8 mouse cellular contexts compared by ENCODE assay signal in the genomic region with DNA sequence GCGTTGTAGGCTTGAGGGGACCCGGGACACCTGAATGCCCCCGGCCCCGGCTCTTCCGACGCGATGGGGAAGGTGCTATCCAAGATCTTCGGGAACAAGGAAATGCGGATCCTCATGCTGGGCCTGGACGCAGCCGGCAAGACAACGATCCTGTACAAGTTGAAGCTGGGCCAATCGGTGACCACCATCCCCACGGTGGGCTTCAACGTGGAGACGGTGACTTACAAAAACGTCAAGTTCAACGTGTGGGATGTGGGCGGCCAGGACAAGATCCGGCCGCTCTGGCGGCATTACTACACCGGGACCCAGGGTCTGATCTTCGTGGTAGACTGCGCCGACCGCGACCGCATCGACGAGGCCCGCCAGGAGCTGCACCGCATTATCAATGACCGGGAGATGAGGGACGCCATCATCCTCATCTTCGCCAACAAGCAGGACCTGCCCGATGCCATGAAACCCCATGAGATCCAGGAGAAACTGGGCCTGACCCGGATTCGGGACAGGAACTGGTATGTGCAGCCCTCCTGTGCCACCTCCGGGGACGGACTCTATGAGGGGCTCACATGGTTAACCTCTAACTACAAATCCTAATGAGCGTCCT. TPM values are rescaled to one million over a fixed set of nuclear protein-coding genes. Genes with fewer than 3 reads are reported as not detected.
DNase-seq lines count a peak whose midpoint lies in the region; ATAC-seq and TF ChIP-seq lines count a peak whose summit lies in the region.

No protein-coding gene starts in this region.

- peak; percentile 4 for ATAC-seq in forebrain, embryonic 14.5 days
- ATAC-seq in midbrain, embryonic 16.5 days, result no peak; the same call in 1 of the 2 replicates

- peaks cover 12% of the 10 kb centered on the region for H3K4me1 ChIP-seq in forebrain, embryonic 14.5 days (ENCODE audit: control insufficient read depth, insufficient read depth, low read length)
- peaks cover 24% of the 10 kb centered on the region for H3K4me1 ChIP-seq in midbrain, embryonic 16.5 days (ENCODE audit: control insufficient read depth, insufficient read depth, low read length)

- H3K4me2 ChIP-seq in forebrain, embryonic 14.5 days (ENCODE audit: low read length), result peak overlapping the region; percentile 94
- peak overlapping the region; percentile 91 for H3K4me2 ChIP-seq in midbrain, embryonic 16.5 days (ENCODE audit: low read length)

- under 1% methylated on average over 42 of the region's 42 CpGs for WGBS in forebrain, embryonic 14.5 days
- WGBS in midbrain, embryonic 16.5 days, result under 1% methylated on average over 42 of the region's 42 CpGs

- no peak for TF ChIP-seq CTCF in layer of hippocampus, adult 2 months (conservative IDR thresholded peaks at IDR 0.05)

- peak in 1 of 2 experiments; percentile 16 for DNase-seq in layer of hippocampus, adult 2 months (ENCODE audit: low spot score in 2 of 2)
- DNase-seq in layer of hippocampus, adult 18-20 months (ENCODE audit: low spot score in 2 of 2), result no peak
- peak; percentile 65 for DNase-seq in R1 (ENCODE audit: low read depth, low spot score)
- DNase-seq in forebrain, embryonic 14.5 days (ENCODE audit: low spot score), result peak; percentile 21
- DNase-seq in heart, postnatal 4 days, result peak; percentile 32
- DNase-seq in liver, result peak; percentile 51
- DNase-seq in urinary bladder, postnatal 36 days (ENCODE audit: low spot score in 2 of 2), result peak; percentile 8 to 9

- H3K27ac ChIP-seq in layer of hippocampus, adult 2 months, result peak overlapping the region; percentile 97
- H3K27ac ChIP-seq in forebrain, embryonic 14.5 days (ENCODE audit: low read depth, low read length), result peak overlapping the region; percentile 92
- H3K27ac ChIP-seq in midbrain, embryonic 16.5 days (ENCODE audit: low read length), result peak overlapping the region; percentile 91

- peaks cover 7% of the 10 kb centered on the region; the same call in 1 of the 2 replicates for H3K36me3 ChIP-seq in forebrain, embryonic 14.5 days (ENCODE audit: control insufficient read depth, insufficient read depth, low read length)
- H3K36me3 ChIP-seq in midbrain, embryonic 16.5 days (ENCODE audit: control insufficient read depth, insufficient read depth, low read length), result no peaks in the 10 kb centered on the region

- no peaks in the 10 kb centered on the region for H3K27me3 ChIP-seq in forebrain, embryonic 14.5 days (replicated peaks; ENCODE audit: control insufficient read depth, insufficient read depth, low read length)
- H3K27me3 ChIP-seq in midbrain, embryonic 16.5 days (ENCODE audit: control insufficient read depth, insufficient read depth, low read depth, low read length), result no peaks in the 10 kb centered on the region

- peak overlapping the region; percentile 98 for H3K4me3 ChIP-seq in layer of hippocampus, adult 2 months
- H3K4me3 ChIP-seq in forebrain, embryonic 14.5 days (ENCODE audit: low read depth, low read length), result peak overlapping the region; percentile 96
- H3K4me3 ChIP-seq in midbrain, embryonic 16.5 days (ENCODE audit: low read depth, low read length), result peak overlapping the region; percentile 99

- H3K9ac ChIP-seq in forebrain, embryonic 14.5 days (ENCODE audit: low read length), result peak overlapping the region; percentile 96
- peak overlapping the region; percentile 98 for H3K9ac ChIP-seq in midbrain, embryonic 16.5 days (ENCODE audit: low read depth, low read length)

- H3K9me3 ChIP-seq in forebrain, embryonic 14.5 days (replicated peaks; ENCODE audit: control insufficient read depth, low read length), result no peaks in the 10 kb centered on the region
- no peaks in the 10 kb centered on the region for H3K9me3 ChIP-seq in midbrain, embryonic 16.5 days (replicated peaks; ENCODE audit: control insufficient read depth, low read length, poor library complexity, severe bottlenecking)

RNA-seq across cellular contexts. Expression of a gene that starts 0.6 kb away (rescaled TPM):
- 1 to 10 TPM in 1 of 2 experiments, under 1 TPM in 1; 0.61 to 1.1 TPM for total RNA-seq in layer of hippocampus, adult 2 months (2021)
- not detected for total RNA-seq in layer of hippocampus, adult 18-20 months (2021)
- 0.83 and 1.3 TPM in 2 replicates for polyA plus RNA-seq in forebrain, embryonic 14.5 days (2014; fragmentation: Nextera tagmentation; extraction: Ambion mirVana)
- under 1 TPM; 0.48 to 0.77 TPM for total RNA-seq in heart, postnatal 4 days (2021)
- 0.88 and 0.99 TPM in 2 replicates for polyA plus RNA-seq in midbrain, embryonic 16.5 days (2015; fragmentation: Nextera tagmentation; extraction: Ambion mirVana)

RNA-seq across cellular contexts. Expression of a gene that starts 0.9 kb away (rescaled TPM):
- 10 to 100 TPM; 50.1 to 50.3 TPM for total RNA-seq in layer of hippocampus, adult 2 months (2021)
- total RNA-seq in layer of hippocampus, adult 18-20 months (2021), result 10 to 100 TPM; 47.2 to 49.9 TPM
- 33.8 and 34.5 TPM in 2 replicates for polyA plus RNA-seq in forebrain, embryonic 14.5 days (2014; fragmentation: Nextera tagmentation; extraction: Ambion mirVana)
- 100 to 1,000 TPM; 103 to 104 TPM for total RNA-seq in heart, postnatal 4 days (2021)
- polyA plus RNA-seq in midbrain, embryonic 16.5 days (2015; fragmentation: Nextera tagmentation; extraction: Ambion mirVana), result 20.4 and 20.7 TPM in 2 replicates

RNA-seq across cellular contexts. Expression of a gene that starts 15.9 kb away (rescaled TPM):
- 10 to 100 TPM; 50.0 to 50.2 TPM for total RNA-seq in layer of hippocampus, adult 2 months (2021)
- total RNA-seq in layer of hippocampus, adult 18-20 months (2021), result 10 to 100 TPM; 43.5 to 54.5 TPM
- polyA plus RNA-seq in forebrain, embryonic 14.5 days (2014; fragmentation: Nextera tagmentation; extraction: Ambion mirVana), result 67.4 and 80.0 TPM in 2 replicates
- total RNA-seq in heart, postnatal 4 days (2021), result 10 to 100 TPM; 31.9 to 33.2 TPM
- polyA plus RNA-seq in midbrain, embryonic 16.5 days (2015; fragmentation: Nextera tagmentation; extraction: Ambion mirVana), result 86.5 and 91.1 TPM in 2 replicates

Comparison
In these comparisons a context has a peak if more than half of its experiments do, and no peak if none do; other contexts are left out.
1. DNase-seq: peak in R1 (single experiment), forebrain, embryonic 14.5 days (single experiment), heart, postnatal 4 days (single experiment), liver (single experiment) and urinary bladder, postnatal 36 days (2 of 2); none in layer of hippocampus, adult 18-20 months (0 of 2).
2. Peak in every context shown above with its lines, with median percentiles within 50 percentile points of each other: H3K27ac ChIP-seq and H3K4me3 ChIP-seq.